8 mouse cellular contexts compared by ENCODE assay signal in genomic region chrX:99458466-99459200, GRCm38 (mm10). TPM values are rescaled to one million over a fixed set of nuclear protein-coding genes. Genes with fewer than 3 reads are reported as not detected.
DNase-seq lines count a peak whose midpoint lies in the region; ATAC-seq lines count a peak whose summit lies in the region.

No protein-coding gene starts in this region.

- H3K9ac ChIP-seq in lung, embryonic 15.5 days: no peak overlapping the region
- H3K9ac ChIP-seq in forebrain, embryonic 13.5 days: no peak overlapping the region
- H3K9ac ChIP-seq in limb, embryonic 12.5 days (replicated peaks): no peak overlapping the region
- no peak overlapping the region for H3K9ac ChIP-seq in stomach, embryonic 14.5 days (replicated peaks; ENCODE audit: low read depth, low read length)

- no peak for DNase-seq in lung, postnatal 36 days
- no peak for DNase-seq in c-Kit-positive CD71-positive TER-119-positive erythroid progenitor cells, embryonic 14.5 days (ENCODE audit: low spot score)
- no peak for DNase-seq in adrenal gland, postnatal 25 days
- DNase-seq in urinary bladder, postnatal 36 days (ENCODE audit: low spot score in 2 of 2): no peak

- H3K4me1 ChIP-seq in lung, embryonic 15.5 days: peaks cover 35% of the 10 kb centered on the region
- peaks cover 47% of the 10 kb centered on the region for H3K4me1 ChIP-seq in forebrain, embryonic 13.5 days
- peaks cover 29% of the 10 kb centered on the region for H3K4me1 ChIP-seq in limb, embryonic 12.5 days (replicated peaks)
- H3K4me1 ChIP-seq in stomach, embryonic 14.5 days (ENCODE audit: control insufficient read depth, insufficient read depth, low read length): peaks cover 4% of the 10 kb centered on the region; the same call in 1 of the 2 replicates

- 27% methylated on average over 10 of the region's 10 CpGs for WGBS in lung, embryonic 15.5 days
- 44% methylated on average over 8 of the region's 10 CpGs for WGBS in forebrain, embryonic 13.5 days
- WGBS in limb, embryonic 12.5 days: 41% methylated on average over 9 of the region's 10 CpGs
- 45% methylated on average over 9 of the region's 10 CpGs for WGBS in stomach, embryonic 14.5 days

- H3K36me3 ChIP-seq in lung, embryonic 15.5 days: no peaks in the 10 kb centered on the region
- no peaks in the 10 kb centered on the region for H3K36me3 ChIP-seq in forebrain, embryonic 13.5 days (ENCODE audit: poor library complexity, severe bottlenecking)
- H3K36me3 ChIP-seq in limb, embryonic 12.5 days: no peaks in the 10 kb centered on the region
- H3K36me3 ChIP-seq in stomach, embryonic 14.5 days (ENCODE audit: control insufficient read depth, insufficient read depth, low read length): no peaks in the 10 kb centered on the region

- H3K27me3 ChIP-seq in lung, embryonic 15.5 days: peaks cover 8% of the 10 kb centered on the region; the same call in 1 of the 2 replicates
- H3K27me3 ChIP-seq in forebrain, embryonic 13.5 days: peaks cover 5% of the 10 kb centered on the region; the same call in 1 of the 2 replicates
- peaks cover 72% of the 10 kb centered on the region for H3K27me3 ChIP-seq in limb, embryonic 12.5 days
- no peaks in the 10 kb centered on the region for H3K27me3 ChIP-seq in stomach, embryonic 14.5 days (ENCODE audit: control insufficient read depth, insufficient read depth, low read length)

- H3K27ac ChIP-seq in lung, embryonic 15.5 days: peak overlapping the region; percentile 61
- 0 out of 2 replicates have a peak overlapping the region, but pooled peaks have one; percentile 6 for H3K27ac ChIP-seq in forebrain, embryonic 13.5 days
- H3K27ac ChIP-seq in limb, embryonic 12.5 days: peak overlapping the region; percentile 50
- no peak overlapping the region for H3K27ac ChIP-seq in stomach, embryonic 14.5 days (ENCODE audit: low read length)

- no peaks in the 10 kb centered on the region for H3K9me3 ChIP-seq in lung, embryonic 15.5 days
- no peaks in the 10 kb centered on the region for H3K9me3 ChIP-seq in forebrain, embryonic 13.5 days (replicated peaks)
- H3K9me3 ChIP-seq in limb, embryonic 12.5 days: no peaks in the 10 kb centered on the region
- no peaks in the 10 kb centered on the region for H3K9me3 ChIP-seq in stomach, embryonic 14.5 days (ENCODE audit: control insufficient read depth, low read depth, low read length)

- peak overlapping the region; percentile 38; the same call in 1 of the 2 replicates for H3K4me2 ChIP-seq in lung, embryonic 15.5 days
- H3K4me2 ChIP-seq in forebrain, embryonic 13.5 days: no peak overlapping the region
- H3K4me2 ChIP-seq in limb, embryonic 12.5 days: peak overlapping the region; percentile 23
- no peak overlapping the region for H3K4me2 ChIP-seq in stomach, embryonic 14.5 days (replicated peaks; ENCODE audit: low read depth, low read length)

- H3K4me3 ChIP-seq in lung, embryonic 15.5 days: no peak overlapping the region
- no peak overlapping the region for H3K4me3 ChIP-seq in forebrain, embryonic 13.5 days
- no peak overlapping the region for H3K4me3 ChIP-seq in limb, embryonic 12.5 days (replicated peaks)
- H3K4me3 ChIP-seq in stomach, embryonic 14.5 days (ENCODE audit: low read depth, low read length): no peak overlapping the region

- peak; percentile 83 for ATAC-seq in lung, embryonic 15.5 days (ENCODE audit: borderline replicate concordance, extremely low read depth, low FRiP score, low TSS enrichment)
- ATAC-seq in forebrain, embryonic 13.5 days: peak; percentile 46
- ATAC-seq in limb, embryonic 12.5 days (ENCODE audit: insufficient number of reproducible peaks, insufficient read depth, low FRiP score, low TSS enrichment, low read depth): peak; percentile 78
- ATAC-seq in stomach, embryonic 14.5 days (ENCODE audit: insufficient number of reproducible peaks, insufficient read depth, low FRiP score, low read depth): peak; percentile 56; the same call in 1 of the 2 replicates

RNA-seq across cellular contexts. Expression of gene Pja1, which starts 12.4 kb away (rescaled TPM):
- polyA plus RNA-seq in lung, embryonic 15.5 days (2015; fragmentation: Nextera tagmentation; extraction: Ambion mirVana): 155 and 161 TPM in 2 replicates
- polyA plus RNA-seq in forebrain, embryonic 13.5 days (2015; fragmentation: Nextera tagmentation; extraction: Ambion mirVana): 316 and 321 TPM in 2 replicates
- 178 and 181 TPM in 2 replicates for polyA plus RNA-seq in limb, embryonic 12.5 days (2016; fragmentation: Nextera tagmentation; extraction: Ambion mirVana)
- 149 and 153 TPM in 2 replicates for polyA plus RNA-seq in stomach, embryonic 14.5 days (2014; fragmentation: Nextera tagmentation; extraction: Ambion mirVana)
- total RNA-seq in adrenal gland, postnatal 25 days (2021): 100 and 103 TPM in 2 replicates

Comparison
In these comparisons a context has a peak if more than half of its experiments do, and no peak if none do; other contexts are left out.
1. H3K4me2 ChIP-seq: peak in lung, embryonic 15.5 days (single experiment) and limb, embryonic 12.5 days (single experiment); none in forebrain, embryonic 13.5 days (single experiment) and stomach, embryonic 14.5 days (single experiment).
2. Peak in every context shown above with its lines, with median percentiles within 50 percentile points of each other: ATAC-seq.